ENCODE assay signal across 24 mouse cellular contexts in genomic region chr16:7132434-7132833, GRCm38 (mm10).
"Had no signal": no experiment of that assay in that cellular context is flagged by ENCODE, and none has a peak within 500 bp of the region (broad histone marks: within the 10 kb centered on the region; RNA-seq: fewer than 3 reads in every experiment).

No protein-coding gene starts in this region.

- DNase-seq: gastrocnemius, postnatal 25 days; heart, adult 18-20 months; heart, postnatal 10 days; heart, postnatal 4 days; kidney, adult 18-20 months; kidney, adult 8-10 months; kidney, postnatal 10 days; kidney, postnatal 25 days; kidney, postnatal 4 days; layer of hippocampus, adult 9-11 months; layer of hippocampus, postnatal 36 days; liver; liver, embryonic 13.5 days had no signal

- H3K4me3 ChIP-seq: heart, embryonic 10.5 days; heart, embryonic 12.5 days; hindbrain, embryonic 10.5 days; hindbrain, embryonic 12.5 days; intestine, embryonic 15.5 days; layer of hippocampus, adult 2 months; left cerebral cortex, adult 2 months; limb, embryonic 10.5 days; limb, embryonic 12.5 days; liver, embryonic 13.5 days; liver, embryonic 15.5 days had no signal

- H3K27me3 ChIP-seq: heart, embryonic 12.5 days; hindbrain, embryonic 12.5 days; intestine, embryonic 15.5 days; limb, embryonic 12.5 days; liver, embryonic 13.5 days; liver, embryonic 15.5 days had no signal

- H3K27ac ChIP-seq: heart, embryonic 10.5 days; hindbrain, embryonic 10.5 days; hindbrain, embryonic 12.5 days; hindbrain, embryonic 14.5 days; intestine, embryonic 15.5 days; layer of hippocampus, adult 2 months; limb, embryonic 10.5 days; limb, embryonic 12.5 days; liver, embryonic 13.5 days; liver, embryonic 15.5 days had no signal

- H3K4me1 ChIP-seq: heart, embryonic 10.5 days; hindbrain, embryonic 10.5 days; hindbrain, embryonic 12.5 days; intestine, embryonic 15.5 days; limb, embryonic 10.5 days; limb, embryonic 12.5 days; liver, embryonic 13.5 days; liver, embryonic 15.5 days had no signal
